Mouse (Mus musculus): ENCODE data around the gene Limch1.

Limch1 gene

DNA sequence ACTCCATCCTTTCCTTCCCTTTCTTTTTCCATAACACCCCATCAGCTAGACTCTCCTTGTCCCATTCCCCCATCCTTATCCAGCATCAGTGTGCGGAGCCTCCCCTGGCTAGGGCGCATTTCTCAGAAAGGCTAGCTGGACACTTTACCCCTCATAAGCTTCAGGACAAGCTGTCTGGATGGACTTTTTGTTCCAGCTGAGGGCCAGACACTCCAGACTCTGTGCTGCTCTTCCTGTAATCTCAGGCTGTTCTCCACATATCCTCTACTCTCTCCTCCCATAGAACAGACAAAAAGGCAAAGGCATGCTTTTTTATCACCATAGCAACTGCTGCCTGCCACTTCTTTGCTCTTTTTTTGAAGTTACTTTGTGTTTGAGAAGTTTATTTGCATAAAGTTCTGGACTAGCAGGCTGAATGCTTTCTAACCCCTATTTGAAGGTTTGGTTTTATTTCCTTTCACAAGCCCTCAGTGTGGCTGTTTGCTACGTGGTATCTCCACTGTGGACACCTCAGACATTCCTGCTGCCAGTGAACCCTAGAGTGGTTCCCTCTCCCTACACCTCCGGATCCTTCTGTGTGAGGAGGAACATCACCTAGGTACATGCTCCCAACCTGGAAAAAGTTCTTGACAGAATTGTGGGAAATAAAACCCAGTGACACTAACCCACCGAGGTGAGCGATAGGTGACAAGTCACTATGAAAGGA, 77.0 kb downstream of the Limch1 start:
- DNase-seq (ENCODE audit: extremely low read depth, low read depth, low spot score), result no peak

GRCm38 (mm10) chr5:66825586-66825985, 80.0 kb downstream of the Limch1 start:
- no peak for DNase-seq (ENCODE audit: extremely low read depth, low read depth, low spot score)

DNA sequence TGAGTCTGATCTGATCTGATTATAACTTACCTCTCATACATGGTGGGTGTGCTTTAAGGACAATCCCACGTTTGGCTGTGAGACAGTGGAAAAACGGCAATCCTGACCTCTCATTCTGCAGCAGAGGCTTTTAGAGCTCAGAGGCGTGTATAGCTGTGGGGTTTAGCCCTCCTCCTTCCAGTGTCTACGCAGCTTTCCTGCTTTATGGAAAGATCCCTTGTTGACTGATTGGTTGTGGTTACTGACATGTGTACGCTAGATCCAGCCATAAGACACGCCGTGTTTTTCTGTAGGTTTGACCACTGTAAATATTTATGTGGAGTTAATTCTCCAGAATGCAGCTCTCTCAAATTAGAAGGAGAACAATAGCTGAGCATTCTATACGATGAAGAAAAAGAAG, 81.2 kb downstream of the Limch1 start:
- DNase-seq (ENCODE audit: extremely low read depth, low read depth, low spot score), result no peak

DNA sequence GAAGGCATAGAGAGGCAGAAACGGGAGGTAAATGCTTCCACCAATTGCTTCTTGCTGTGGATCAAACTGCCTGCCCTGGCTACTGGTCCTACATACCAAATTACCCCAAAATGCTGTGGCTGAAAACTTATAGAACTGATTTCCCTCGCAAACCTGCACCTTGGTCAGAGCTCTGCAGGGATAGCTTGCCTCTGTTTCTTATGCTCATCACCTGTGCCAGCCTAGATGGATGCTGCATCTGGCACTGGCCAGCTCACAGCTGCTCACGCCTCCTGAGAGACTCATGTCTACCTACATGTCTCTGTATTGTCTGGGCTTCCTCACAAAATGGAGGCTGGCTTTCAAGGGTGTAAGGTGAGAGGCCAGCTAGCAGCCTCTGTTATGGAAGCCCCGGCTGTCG, 83.9 kb downstream of the Limch1 start:
- DNase-seq (ENCODE audit: extremely low read depth, low read depth, low spot score), result no peak

- DNase-seq (ENCODE audit: extremely low read depth, low read depth, low spot score), result no peak
Observed at GRCm38 (mm10) chr5:66830206-66830605, 84.6 kb downstream of the Limch1 start.

GRCm38 (mm10) chr5:66834756-66835155, 89.1 kb downstream of the Limch1 start:
- DNase-seq (ENCODE audit: extremely low read depth, low read depth, low spot score), result no peak

DNA sequence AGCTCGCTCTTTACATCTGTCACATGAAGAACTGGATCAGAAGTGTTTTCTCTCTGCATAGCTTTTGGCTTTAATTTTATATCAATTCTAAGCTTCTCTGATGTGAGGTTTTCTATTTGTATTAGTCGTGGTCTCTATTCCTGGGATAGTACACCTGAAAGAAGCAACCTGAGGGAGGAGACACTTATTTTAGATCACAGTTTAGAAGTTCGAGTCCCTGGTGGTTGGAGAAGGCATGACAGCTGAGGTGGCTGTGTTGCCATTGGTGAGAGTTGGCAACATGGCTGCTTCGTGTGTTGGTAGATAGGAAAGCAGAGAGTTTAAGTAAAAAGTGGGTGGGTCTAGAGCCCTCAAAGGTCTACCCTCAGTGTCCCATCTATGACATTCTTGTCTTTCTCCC, 91.3 kb downstream of the Limch1 start:
- DNase-seq (ENCODE audit: extremely low read depth, low read depth, low spot score), result no peak

DNA sequence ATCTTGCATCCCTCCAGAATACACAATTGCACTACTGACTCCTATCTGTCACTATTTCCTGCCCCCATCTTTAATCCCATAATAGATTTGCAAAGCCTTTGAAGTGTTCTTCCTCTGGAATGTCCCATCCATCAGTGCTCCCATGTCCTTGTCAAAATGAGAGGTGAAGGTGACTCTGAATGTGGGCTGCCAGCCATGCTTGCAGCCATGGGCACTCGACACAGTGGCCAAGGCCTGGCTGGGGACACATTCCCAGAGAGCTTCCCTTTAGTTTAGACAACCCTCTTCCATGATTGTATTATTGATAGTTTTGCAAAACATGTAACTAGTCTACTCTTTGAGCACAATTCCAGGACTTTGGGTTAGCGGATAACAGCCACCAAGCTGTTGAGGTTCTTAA, 96.3 kb downstream of the Limch1 start:
- no peak for DNase-seq (ENCODE audit: extremely low read depth, low read depth, low spot score)

DNA sequence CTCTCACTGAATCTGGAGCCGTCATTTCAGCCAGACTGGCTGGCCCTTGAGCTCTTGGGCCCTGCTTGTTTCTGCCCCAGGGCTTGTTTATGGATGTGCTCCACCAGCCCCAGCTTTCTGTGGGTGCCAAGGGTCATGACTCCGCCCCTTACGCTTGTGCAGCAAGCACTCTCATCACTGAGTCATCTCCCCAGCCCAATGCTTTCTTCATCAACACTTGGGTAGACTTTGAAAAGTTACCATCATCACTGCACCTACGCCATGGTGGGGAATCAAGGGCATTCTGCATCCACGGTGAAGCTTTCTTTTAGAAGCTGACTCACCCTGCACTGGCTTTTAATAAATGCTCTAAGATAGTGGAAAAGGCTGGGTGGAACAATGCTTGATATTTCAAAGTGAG, 97.1 kb downstream of the Limch1 start:
- no peak for DNase-seq (ENCODE audit: extremely low read depth, low read depth, low spot score)

DNA sequence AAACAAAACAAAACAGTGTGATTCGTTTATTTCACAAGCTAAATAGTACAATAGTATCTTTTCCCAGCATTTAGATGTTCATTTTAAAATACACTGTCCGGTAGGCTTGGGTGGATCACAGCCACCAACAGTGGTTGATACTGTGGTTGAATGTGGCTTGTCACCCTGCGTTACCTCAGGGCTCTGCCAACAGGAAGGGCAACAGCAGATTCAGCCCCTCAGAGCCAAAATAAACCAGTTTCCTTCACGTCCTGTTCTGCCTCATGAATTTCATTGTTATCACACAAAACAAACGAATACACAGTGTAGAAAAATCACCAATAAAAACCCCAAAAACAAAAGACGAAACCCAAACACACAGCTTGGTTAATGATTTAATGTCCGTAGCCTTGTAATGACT, 102.5 kb downstream of the Limch1 start:
- no peak for DNase-seq (ENCODE audit: extremely low read depth, low read depth, low spot score)

DNA sequence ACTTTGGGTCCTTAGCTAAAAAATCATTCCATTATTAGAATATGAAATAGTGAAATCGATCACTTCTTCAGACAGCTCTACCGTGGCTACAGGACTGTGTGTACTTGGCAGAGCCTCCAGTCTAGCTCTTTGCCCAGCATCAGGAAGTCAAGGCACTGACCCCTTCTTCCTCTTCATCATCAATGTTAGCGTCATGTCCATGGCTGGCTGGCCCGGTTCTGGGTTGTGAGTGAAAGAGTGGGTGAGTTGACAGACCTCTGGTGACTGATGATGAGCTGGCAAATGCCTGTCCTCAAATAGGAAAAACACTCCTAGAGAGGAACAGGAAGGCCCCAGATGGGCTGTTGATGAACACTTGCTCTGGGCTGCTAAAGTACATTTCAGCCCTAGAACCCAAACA, 103.5 kb downstream of the Limch1 start:
- no peak for DNase-seq (ENCODE audit: extremely low read depth, low read depth, low spot score)

DNA sequence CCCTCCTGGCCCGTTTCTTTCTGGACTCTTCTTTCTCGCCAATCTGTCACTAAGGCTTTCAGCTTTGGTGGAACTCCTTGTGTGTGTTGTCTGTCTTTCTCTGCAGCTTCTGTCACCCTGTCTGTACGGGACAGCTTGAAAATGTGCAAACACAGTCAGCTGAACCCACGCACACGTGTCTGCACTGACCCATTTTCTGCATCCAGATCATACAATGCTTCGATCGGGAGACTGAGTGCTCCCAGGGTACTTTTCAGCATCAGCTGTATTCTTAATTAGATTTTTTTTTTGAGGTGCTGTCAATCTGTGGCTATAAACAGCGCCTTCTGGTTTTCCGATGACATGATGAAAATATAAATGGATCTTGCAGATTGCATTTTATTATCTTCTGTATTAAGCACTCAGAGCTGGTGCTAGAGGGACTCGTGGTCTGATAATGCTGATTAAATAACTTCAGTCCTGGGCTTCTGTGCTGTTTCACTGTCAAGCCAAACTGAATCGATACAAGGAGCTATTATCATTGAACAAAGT, 105.2 kb downstream of the Limch1 start:
- no peak for DNase-seq (ENCODE audit: extremely low read depth, low read depth, low spot score)

- DNase-seq (ENCODE audit: extremely low read depth, low read depth, low spot score), result no peak
Observed at GRCm38 (mm10) chr5:66851708-66852107, 106.1 kb downstream of the Limch1 start.

DNA sequence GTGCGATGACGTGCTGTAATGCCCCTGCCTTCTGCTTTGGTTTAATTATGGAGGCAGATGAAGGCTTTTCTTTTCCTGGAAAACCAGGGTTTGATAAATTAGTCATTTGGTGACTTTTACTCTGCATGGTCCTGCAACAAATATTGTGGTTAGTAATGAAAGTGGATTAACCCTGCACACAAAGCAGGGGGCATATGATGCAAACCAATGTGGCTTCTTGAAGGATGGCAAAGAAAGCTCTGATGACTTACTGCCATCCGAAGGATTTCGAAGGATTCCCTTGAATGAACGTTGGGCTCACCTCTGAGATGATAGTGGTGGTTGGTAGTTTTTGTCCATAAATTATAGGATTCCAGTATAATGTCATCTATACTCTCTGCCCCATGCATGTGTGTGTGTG, 108.6 kb downstream of the Limch1 start:
- no peak for DNase-seq (ENCODE audit: extremely low read depth, low read depth, low spot score)

DNA sequence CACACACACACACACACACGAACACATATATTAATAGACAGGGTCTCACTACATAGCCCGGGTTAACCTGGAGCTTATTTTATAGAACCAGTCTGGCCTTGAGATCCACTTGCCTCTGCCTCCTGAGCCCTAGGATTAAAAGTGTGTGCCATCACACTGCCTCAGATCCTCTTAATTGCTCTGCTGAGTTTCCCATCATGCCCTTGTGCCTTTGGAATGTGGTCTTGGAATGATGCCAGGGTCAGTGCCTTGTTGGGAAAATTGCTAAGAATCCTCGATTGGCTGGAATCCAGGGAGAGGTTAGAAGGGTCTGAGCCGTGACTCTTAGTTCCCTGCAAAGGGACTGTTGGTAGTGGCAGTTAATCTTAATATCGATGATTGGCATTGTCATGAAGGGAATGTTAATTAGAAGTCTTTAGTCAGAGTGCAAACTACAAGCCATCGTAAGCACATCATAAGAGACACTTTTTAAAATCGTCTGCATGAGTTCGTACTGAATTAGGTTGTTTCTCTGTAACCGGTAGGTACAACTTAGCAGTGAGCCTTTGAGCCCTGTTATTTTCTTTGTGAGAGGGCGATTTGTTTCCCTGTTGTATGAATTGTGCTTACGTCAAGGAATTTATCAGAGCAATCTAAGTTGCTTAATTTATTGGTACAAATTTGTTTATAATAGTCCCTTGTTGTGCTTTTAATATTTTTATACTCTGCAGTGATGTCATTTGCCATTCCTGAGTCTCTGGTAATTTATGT, 109.9 kb downstream of the Limch1 start:
- DNase-seq (ENCODE audit: extremely low read depth, low read depth, low spot score), result no peak

DNA sequence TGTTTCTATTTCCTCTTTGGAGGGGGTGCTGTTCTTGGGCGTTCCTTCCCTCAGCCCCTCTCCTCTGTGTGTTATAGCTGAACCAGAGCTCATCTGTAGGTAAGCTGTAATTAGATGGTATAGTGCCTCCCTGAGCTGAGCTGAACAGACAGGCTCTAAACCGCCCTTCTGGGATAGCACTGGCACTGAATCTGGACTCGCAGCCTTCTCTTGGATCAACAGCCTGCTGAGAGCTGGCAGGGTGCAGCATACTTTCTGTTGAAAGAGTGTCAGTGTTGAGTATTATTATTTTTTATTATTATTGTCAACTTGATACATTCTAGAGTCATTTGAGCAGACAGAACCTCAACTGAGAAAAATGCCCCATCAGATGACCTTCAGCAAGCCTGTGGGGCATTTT, 113.9 kb downstream of the Limch1 start:
- DNase-seq (ENCODE audit: extremely low read depth, low read depth, low spot score), result no peak

GRCm38 (mm10) chr5:66861232-66862035, 115.8 kb downstream of the Limch1 start:
- no peak for DNase-seq (ENCODE audit: extremely low read depth, low read depth, low spot score)

DNA sequence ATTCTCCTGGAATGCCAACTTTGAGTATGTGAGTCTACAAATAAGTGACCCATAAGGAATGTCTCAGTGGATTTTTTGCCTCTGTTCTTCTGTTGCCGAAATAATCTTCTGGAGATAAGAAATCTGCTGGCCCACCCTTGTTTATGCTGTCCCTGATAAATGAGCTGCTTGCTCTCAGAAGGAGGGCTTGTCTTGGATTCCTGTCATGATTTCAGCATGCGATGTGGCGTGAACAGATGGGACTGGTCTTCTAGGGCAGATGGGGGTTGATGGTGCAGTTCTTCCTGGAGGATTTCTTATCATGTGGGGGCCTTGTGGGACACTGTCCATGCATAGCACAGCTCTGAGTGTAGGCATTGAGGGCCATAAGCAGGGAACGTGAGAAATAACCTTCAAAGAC, 116.5 kb downstream of the Limch1 start:
- no peak for DNase-seq (ENCODE audit: extremely low read depth, low read depth, low spot score)

GRCm38 (mm10) chr5:66865229-66865628, 119.6 kb downstream of the Limch1 start:
- DNase-seq (ENCODE audit: extremely low read depth, low read depth, low spot score), result no peak

DNA sequence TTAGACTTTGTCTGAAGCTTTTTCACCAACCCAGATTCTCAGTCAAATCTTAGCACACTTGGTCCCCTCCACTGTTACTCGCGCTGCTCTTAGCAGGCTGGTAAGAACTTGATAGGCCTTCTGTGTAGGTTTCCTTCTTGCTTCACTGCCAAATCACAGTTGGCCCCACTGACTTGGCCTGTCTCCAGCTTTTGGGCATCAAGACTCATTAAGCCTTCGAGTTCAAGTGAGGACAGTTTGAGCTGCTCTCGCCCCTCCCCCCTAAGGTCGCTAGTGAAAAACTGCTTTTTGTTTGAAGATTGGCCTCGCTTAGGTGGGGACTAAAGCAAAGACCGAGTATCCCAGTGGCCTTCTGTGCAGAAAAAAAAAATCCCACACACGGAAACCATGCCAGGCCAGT, 120.4 kb downstream of the Limch1 start:
- DNase-seq (ENCODE audit: extremely low read depth, low read depth, low spot score), result no peak

- no peak for DNase-seq (ENCODE audit: extremely low read depth, low read depth, low spot score)
Observed at GRCm38 (mm10) chr5:66869545-66869944, 123.9 kb downstream of the Limch1 start.
